Comparison of ENCODE assay signal across 9 mouse cellular contexts in genomic region chr19:5056251-5056650, GRCm38 (mm10). TPM values are rescaled to one million over a fixed set of nuclear protein-coding genes. Genes with fewer than 3 reads are reported as not detected.
A peak's percentile ranks its signal among the peaks of the same experiment; 100 is the strongest.
DNase-seq lines count a peak whose midpoint lies in the region; ATAC-seq lines count a peak whose summit lies in the region.
"Had no signal": no experiment of that assay in that cellular context is flagged by ENCODE, and none has a peak within 500 bp of the region (broad histone marks: within the 10 kb centered on the region; RNA-seq: fewer than 3 reads in every experiment).

No protein-coding gene starts in this region.

- WGBS in heart, embryonic 10.5 days, result 11% methylated on average over 6 of the region's 6 CpGs
- WGBS in kidney, embryonic 16.5 days, result 10% methylated on average over 6 of the region's 6 CpGs
- WGBS in midbrain, embryonic 16.5 days, result 8% methylated on average over 6 of the region's 6 CpGs

- peaks cover 69% of the 10 kb centered on the region for H3K4me1 ChIP-seq in heart, embryonic 10.5 days
- peaks cover 55% of the 10 kb centered on the region for H3K4me1 ChIP-seq in kidney, embryonic 16.5 days (ENCODE audit: insufficient read depth, low read length)
- H3K4me1 ChIP-seq in midbrain, embryonic 16.5 days (ENCODE audit: control insufficient read depth, insufficient read depth, low read length), result peaks cover 3% of the 10 kb centered on the region; the same call in 1 of the 2 replicates

- peaks cover 52% of the 10 kb centered on the region for H3K27me3 ChIP-seq in heart, embryonic 10.5 days (ENCODE audit: insufficient read depth, poor library complexity, severe bottlenecking)
- peaks cover 7% of the 10 kb centered on the region; the same call in 1 of the 2 replicates for H3K27me3 ChIP-seq in kidney, embryonic 16.5 days (ENCODE audit: insufficient read depth, low read length)
- peaks cover 28% of the 10 kb centered on the region for H3K27me3 ChIP-seq in midbrain, embryonic 16.5 days (ENCODE audit: control insufficient read depth, insufficient read depth, low read depth, low read length)

- intact Hi-C loops in heart, postnatal 25 days (cut with DNase I), result loop anchor here (1.0 kb wide), 1 partner anchor 17 kb away; no protein-coding TSS in a partner anchor

- peak overlapping the region; percentile 38; the same call in 1 of the 2 replicates for H3K27ac ChIP-seq in heart, embryonic 10.5 days
- no peak overlapping the region for H3K27ac ChIP-seq in kidney, embryonic 16.5 days (ENCODE audit: low read length)
- no peak overlapping the region for H3K27ac ChIP-seq in midbrain, embryonic 16.5 days (ENCODE audit: low read length)
- H3K27ac ChIP-seq: limb, embryonic 15.5 days had no signal

- no peaks in the 10 kb centered on the region for H3K9me3 ChIP-seq in heart, embryonic 10.5 days
- H3K9me3 ChIP-seq in kidney, embryonic 16.5 days (ENCODE audit: low read length), result no peaks in the 10 kb centered on the region
- no peaks in the 10 kb centered on the region for H3K9me3 ChIP-seq in midbrain, embryonic 16.5 days (replicated peaks; ENCODE audit: control insufficient read depth, low read length, poor library complexity, severe bottlenecking)
- H3K9me3 ChIP-seq: limb, embryonic 15.5 days had no signal

- H3K4me3 ChIP-seq in heart, embryonic 10.5 days, result no peak overlapping the region
- H3K4me3 ChIP-seq in kidney, embryonic 16.5 days (ENCODE audit: low read length), result peak overlapping the region; percentile 12; the same call in 1 of the 2 replicates
- no peak overlapping the region for H3K4me3 ChIP-seq in midbrain, embryonic 16.5 days (ENCODE audit: low read depth, low read length)
- H3K4me3 ChIP-seq: limb, embryonic 15.5 days had no signal

- no peak overlapping the region; the same call in 1 of the 2 replicates for H3K9ac ChIP-seq in kidney, embryonic 16.5 days (replicated peaks; ENCODE audit: low read length)
- H3K9ac ChIP-seq in midbrain, embryonic 16.5 days (ENCODE audit: low read depth, low read length), result no peak overlapping the region
- H3K9ac ChIP-seq: limb, embryonic 15.5 days had no signal

- DNase-seq in heart, embryonic 10.5 days (ENCODE audit: low spot score), result no peak
- DNase-seq in heart, postnatal 25 days (ENCODE audit: low spot score), result no peak
- peak; percentile 70 for DNase-seq in ES-CJ7 (ENCODE audit: low read depth, low spot score)
- DNase-seq in T-cell, adult 2 months (ENCODE audit: low spot score), result no peak
- DNase-seq in layer of hippocampus, postnatal 14 days (ENCODE audit: low spot score in 2 of 2), result no peak

- peaks cover 8% of the 10 kb centered on the region; the same call in 1 of the 2 replicates for H3K36me3 ChIP-seq in heart, embryonic 10.5 days
- no peaks in the 10 kb centered on the region for H3K36me3 ChIP-seq in kidney, embryonic 16.5 days (ENCODE audit: insufficient read depth, low read length)
- H3K36me3 ChIP-seq in midbrain, embryonic 16.5 days (ENCODE audit: control insufficient read depth, insufficient read depth, low read length), result no peaks in the 10 kb centered on the region
- H3K36me3 ChIP-seq: limb, embryonic 15.5 days had no signal

- no peak overlapping the region for H3K4me2 ChIP-seq in kidney, embryonic 16.5 days (replicated peaks; ENCODE audit: low read depth, low read length)
- H3K4me2 ChIP-seq in midbrain, embryonic 16.5 days (ENCODE audit: low read length), result no peak overlapping the region
- H3K4me2 ChIP-seq: limb, embryonic 15.5 days had no signal

- ATAC-seq in erythroblast, adult 5-6 weeks (replicated peaks; ENCODE audit: low FRiP score, poor library complexity, severe bottlenecking), result 0 out of 2 replicates have a peak, but pooled peaks have one; percentile 34
- ATAC-seq in kidney, embryonic 16.5 days (ENCODE audit: low FRiP score, low TSS enrichment), result peak; percentile 46; the same call in 1 of the 2 replicates
- ATAC-seq in midbrain, embryonic 16.5 days, result peak; percentile 12; the same call in 1 of the 2 replicates

RNA-seq across cellular contexts. Expression of gene Rin1, which starts 6.0 kb away (rescaled TPM):
- polyA plus RNA-seq in heart, embryonic 10.5 days (2016; fragmentation: Nextera tagmentation; extraction: Ambion mirVana), result 4.0 and 5.3 TPM in 2 replicates
- total RNA-seq in heart, postnatal 25 days (2021), result 1 to 10 TPM; 1.6 to 3.4 TPM
- not detected in 2 replicates for total RNA-seq in erythroblast, adult 5-6 weeks (2015; ENCODE audit: low replicate concordance)
- 0.09 TPM in 1 of 2 replicates, not detected in the other for total RNA-seq in erythroblast, adult 5-6 weeks (2017; ENCODE audit: low replicate concordance)
- polyA plus RNA-seq in kidney, embryonic 16.5 days (2015; fragmentation: Nextera tagmentation; extraction: Ambion mirVana), result 3.6 and 4.8 TPM in 2 replicates
- 1.5 and 1.8 TPM in 2 replicates for polyA plus RNA-seq in midbrain, embryonic 16.5 days (2015; fragmentation: Nextera tagmentation; extraction: Ambion mirVana)
- total RNA-seq in layer of hippocampus, postnatal 14 days (2021), result 10 to 100 TPM; 68.7 to 72.6 TPM

RNA-seq across cellular contexts. Expression of gene Cd248, which starts 11.6 kb away (rescaled TPM):
- polyA plus RNA-seq in heart, embryonic 10.5 days (2016; fragmentation: Nextera tagmentation; extraction: Ambion mirVana), result 19.0 and 43.4 TPM in 2 replicates
- 10 to 100 TPM; 15.3 to 16.1 TPM for total RNA-seq in heart, postnatal 25 days (2021)
- total RNA-seq in erythroblast, adult 5-6 weeks (2015; ENCODE audit: low replicate concordance), result 0.84 TPM in 1 of 2 replicates, not detected in the other
- 0.09 and 0.42 TPM in 2 replicates for total RNA-seq in erythroblast, adult 5-6 weeks (2017; ENCODE audit: low replicate concordance)
- 59.3 and 64.5 TPM in 2 replicates for polyA plus RNA-seq in kidney, embryonic 16.5 days (2015; fragmentation: Nextera tagmentation; extraction: Ambion mirVana)
- 16.0 and 16.5 TPM in 2 replicates for polyA plus RNA-seq in midbrain, embryonic 16.5 days (2015; fragmentation: Nextera tagmentation; extraction: Ambion mirVana)
- 1 to 10 TPM; 6.5 to 7.7 TPM for total RNA-seq in layer of hippocampus, postnatal 14 days (2021)

RNA-seq across cellular contexts. Expression of gene Brms1, which starts 15.1 kb away (rescaled TPM):
- 47.1 and 58.1 TPM in 2 replicates for polyA plus RNA-seq in heart, embryonic 10.5 days (2016; fragmentation: Nextera tagmentation; extraction: Ambion mirVana)
- 10 to 100 TPM; 11.4 to 12.3 TPM for total RNA-seq in heart, postnatal 25 days (2021)
- 0.96 and 10.4 TPM in 2 replicates for total RNA-seq in erythroblast, adult 5-6 weeks (2015; ENCODE audit: low replicate concordance)
- total RNA-seq in erythroblast, adult 5-6 weeks (2017; ENCODE audit: low replicate concordance), result 12.7 and 17.6 TPM in 2 replicates
- 53.1 and 53.4 TPM in 2 replicates for polyA plus RNA-seq in kidney, embryonic 16.5 days (2015; fragmentation: Nextera tagmentation; extraction: Ambion mirVana)
- polyA plus RNA-seq in midbrain, embryonic 16.5 days (2015; fragmentation: Nextera tagmentation; extraction: Ambion mirVana), result 26.8 and 36.2 TPM in 2 replicates
- 10 to 100 TPM; 10.8 to 12.9 TPM for total RNA-seq in layer of hippocampus, postnatal 14 days (2021)

RNA-seq across cellular contexts. Expression of gene AC124502.3, which starts 17.6 kb away (rescaled TPM):
- 1.6 and 2.5 TPM in 2 replicates for polyA plus RNA-seq in heart, embryonic 10.5 days (2016; fragmentation: Nextera tagmentation; extraction: Ambion mirVana)
- total RNA-seq in heart, postnatal 25 days (2021), result 1 to 10 TPM; 2.2 TPM
- 0.38 TPM in 1 of 2 replicates, not detected in the other for total RNA-seq in erythroblast, adult 5-6 weeks (2015; ENCODE audit: low replicate concordance)
- total RNA-seq in erythroblast, adult 5-6 weeks (2017; ENCODE audit: low replicate concordance), result 1.7 TPM in 1 of 2 replicates, not detected in the other
- polyA plus RNA-seq in kidney, embryonic 16.5 days (2015; fragmentation: Nextera tagmentation; extraction: Ambion mirVana), result 1.9 and 3.8 TPM in 2 replicates
- polyA plus RNA-seq in midbrain, embryonic 16.5 days (2015; fragmentation: Nextera tagmentation; extraction: Ambion mirVana), result 2.9 and 4.2 TPM in 2 replicates
- 10 to 100 TPM in 1 of 2 experiments, 1 to 10 TPM in 1; 5.9 to 10.6 TPM for total RNA-seq in layer of hippocampus, postnatal 14 days (2021)

RNA-seq across cellular contexts. Expression of gene B4gat1, which starts 17.6 kb away (rescaled TPM):
- 42.8 and 47.8 TPM in 2 replicates for polyA plus RNA-seq in heart, embryonic 10.5 days (2016; fragmentation: Nextera tagmentation; extraction: Ambion mirVana)
- 10 to 100 TPM; 47.0 to 47.3 TPM for total RNA-seq in heart, postnatal 25 days (2021)
- 0.84 and 1.2 TPM in 2 replicates for total RNA-seq in erythroblast, adult 5-6 weeks (2015; ENCODE audit: low replicate concordance)
- total RNA-seq in erythroblast, adult 5-6 weeks (2017; ENCODE audit: low replicate concordance), result not detected in 2 replicates
- 60.2 and 65.1 TPM in 2 replicates for polyA plus RNA-seq in kidney, embryonic 16.5 days (2015; fragmentation: Nextera tagmentation; extraction: Ambion mirVana)
- polyA plus RNA-seq in midbrain, embryonic 16.5 days (2015; fragmentation: Nextera tagmentation; extraction: Ambion mirVana), result 82.9 and 102 TPM in 2 replicates
- 100 to 1,000 TPM; 124 to 127 TPM for total RNA-seq in layer of hippocampus, postnatal 14 days (2021)

Comparison
In these comparisons a context has a peak if more than half of its experiments do, and no peak if none do; other contexts are left out.
1. RNA of gene Rin1, which starts 6.0 kb away (total RNA-seq): 68.7 to 72.6 TPM in layer of hippocampus, postnatal 14 days; 1.6 to 3.4 TPM in heart, postnatal 25 days and 0.09 TPM in erythroblast, adult 5-6 weeks; every median in the first group is over 10 times any median in the second.
2. RNA of gene Cd248, which starts 11.6 kb away (total RNA-seq): 15.3 to 16.1 TPM in heart, postnatal 25 days and 6.5 to 7.7 TPM in layer of hippocampus, postnatal 14 days; 0.09 to 0.84 TPM in erythroblast, adult 5-6 weeks; every median in the first group is over 4 times any median in the second.
3. Peak in every context shown above with its lines, with median percentiles within 50 percentile points of each other: ATAC-seq.